Mouse (Mus musculus) spleen, postnatal 14 days (tissue): ENCODE measurements around the gene Dbh.
A peak's percentile ranks its signal among the peaks of the same experiment; 100 is the strongest.

Experiments used
- DNase-seq, 2 experiments: peaks; one replicate each; pipeline ENCODE4 v3.0.0; 2021 to 2022; ENCODE audit warnings: low spot score in 2 of 2

Gene Dbh

DNA sequence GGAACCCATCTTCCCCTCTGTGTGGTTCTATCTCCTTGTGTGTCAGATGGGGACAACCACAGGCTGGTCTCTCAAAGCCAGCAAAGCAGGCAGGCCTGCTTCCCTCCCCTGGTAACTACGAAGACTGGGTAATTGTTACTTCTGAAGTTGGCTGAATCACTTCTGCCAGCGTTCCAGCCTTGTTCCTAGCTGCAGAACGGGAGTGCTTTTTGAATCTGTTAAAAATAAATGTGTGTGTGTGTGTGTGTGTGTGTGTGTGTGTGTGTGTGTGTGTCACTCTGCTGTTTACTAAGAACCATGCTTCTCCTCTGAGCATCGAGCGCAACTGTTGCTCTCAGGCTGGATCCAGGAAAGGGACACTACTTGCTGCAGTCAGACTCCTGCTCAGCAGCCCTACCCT is 1.2 kb upstream of the Dbh start:
- no peak for DNase-seq

DNA sequence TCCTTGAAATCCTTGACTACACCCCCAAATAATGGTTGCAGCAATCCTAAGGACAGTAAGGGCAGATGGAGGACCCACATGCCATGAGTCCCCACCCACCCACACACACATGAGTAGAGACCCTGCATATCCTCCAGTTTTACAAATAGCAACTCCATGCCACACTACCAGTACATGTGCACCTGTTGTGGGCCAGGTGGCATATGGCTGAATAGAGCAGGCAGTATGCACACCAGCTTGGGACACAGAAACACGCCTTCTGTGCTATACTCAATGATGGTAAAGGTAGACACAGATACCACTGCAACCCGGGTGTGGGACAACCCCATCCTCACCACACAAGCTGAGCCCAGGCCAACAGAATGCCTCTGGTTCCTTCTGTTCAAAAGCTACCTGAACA is 1.0 kb downstream of the Dbh start:
- no peak for DNase-seq

GRCm38 (mm10) chr2:27166999-27167398 is 2.0 kb downstream of the Dbh start:
- DNase-seq, result no peak

DNA sequence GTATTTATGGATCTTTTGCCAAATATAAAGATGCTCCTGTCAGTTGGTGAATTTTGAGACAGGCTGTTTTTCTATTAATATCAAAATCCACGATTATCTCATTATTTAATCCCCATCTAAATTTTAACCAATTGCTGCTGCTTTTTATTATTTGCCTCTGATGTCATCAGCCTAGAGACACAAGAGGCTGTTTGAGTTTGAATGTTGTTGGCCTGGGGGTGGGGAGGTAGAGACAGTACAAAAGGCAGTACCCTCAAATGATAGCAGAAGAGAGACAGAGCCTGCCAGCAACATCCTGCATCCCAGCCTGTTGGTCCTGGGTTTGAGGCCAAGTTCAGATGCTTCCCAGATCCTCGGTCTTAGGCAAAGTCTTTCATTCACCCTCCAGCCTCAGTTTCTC is 9.2 kb downstream of the Dbh start:
- no peak for DNase-seq

- no peak for DNase-seq
These were observed 10.7 kb downstream of the Dbh start for GRCm38 (mm10) chr2:27175696-27176267.

DNA sequence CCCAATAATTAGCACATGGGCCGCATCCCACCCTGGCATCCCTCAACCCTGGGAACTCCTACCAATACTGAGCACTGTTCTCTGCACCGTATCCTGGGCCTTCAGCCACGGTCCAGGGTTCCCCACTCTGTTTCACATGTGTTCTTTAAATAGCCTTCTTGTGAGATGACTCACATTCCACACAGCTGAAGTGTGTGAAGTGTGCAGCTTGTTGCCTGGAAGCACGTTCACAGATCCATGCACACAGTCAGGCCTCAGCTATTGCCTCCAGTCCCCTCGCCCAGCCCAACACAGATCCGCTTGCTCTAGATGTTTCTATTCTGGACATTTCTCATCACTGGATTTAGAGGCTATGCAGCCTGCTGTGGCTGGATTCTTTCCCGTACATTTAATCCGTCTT is 14.1 kb downstream of the Dbh start:
- DNase-seq, result no peak

- DNase-seq, result no peak
These were observed 16.9 kb downstream of the Dbh start for GRCm38 (mm10) chr2:27181907-27182306.

DNA sequence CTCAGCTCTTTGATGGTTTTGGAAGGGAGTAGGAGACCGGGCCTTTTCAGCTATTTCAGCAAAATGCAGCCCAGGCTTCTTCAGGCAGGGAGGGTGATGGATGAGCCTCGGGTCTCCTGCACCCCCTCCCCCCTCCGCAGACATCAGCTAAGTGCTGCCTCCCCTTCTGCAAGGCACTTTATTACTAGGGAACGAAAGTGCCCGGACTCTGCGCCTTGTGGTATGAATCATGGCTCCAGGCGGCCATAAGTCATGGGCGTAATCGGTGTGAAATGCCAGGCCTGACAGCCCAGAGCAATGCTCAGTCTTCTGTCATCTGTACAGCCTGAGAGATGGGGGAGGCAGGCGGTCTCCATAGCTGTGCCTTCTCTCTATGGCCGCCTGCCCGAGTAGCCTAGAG is 18.7 kb downstream of the Dbh start:
- no peak for DNase-seq

DNA sequence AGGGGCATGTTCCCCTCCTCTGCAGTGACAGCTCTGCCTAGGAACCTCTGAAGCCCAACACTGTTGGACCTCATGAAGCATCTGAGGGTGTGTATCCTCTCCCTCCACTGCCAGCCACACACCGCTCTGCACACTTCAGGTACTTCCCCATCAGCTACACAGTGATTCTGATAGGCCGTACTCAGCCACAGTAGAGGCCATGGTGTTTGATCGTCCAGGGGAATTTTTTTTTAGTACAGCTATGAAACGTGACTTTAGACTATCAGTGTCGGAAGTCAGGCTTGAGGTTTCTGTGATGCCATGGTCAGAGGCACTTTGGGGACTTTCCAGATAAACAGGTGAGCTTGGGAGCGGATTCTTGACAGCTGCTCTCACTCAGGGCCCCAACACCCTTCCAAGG is 22.5 kb downstream of the Dbh start:
- no peak for DNase-seq

- no peak for DNase-seq
These were observed 25.0 kb downstream of the Dbh start for GRCm38 (mm10) chr2:27189994-27190393.

DNA sequence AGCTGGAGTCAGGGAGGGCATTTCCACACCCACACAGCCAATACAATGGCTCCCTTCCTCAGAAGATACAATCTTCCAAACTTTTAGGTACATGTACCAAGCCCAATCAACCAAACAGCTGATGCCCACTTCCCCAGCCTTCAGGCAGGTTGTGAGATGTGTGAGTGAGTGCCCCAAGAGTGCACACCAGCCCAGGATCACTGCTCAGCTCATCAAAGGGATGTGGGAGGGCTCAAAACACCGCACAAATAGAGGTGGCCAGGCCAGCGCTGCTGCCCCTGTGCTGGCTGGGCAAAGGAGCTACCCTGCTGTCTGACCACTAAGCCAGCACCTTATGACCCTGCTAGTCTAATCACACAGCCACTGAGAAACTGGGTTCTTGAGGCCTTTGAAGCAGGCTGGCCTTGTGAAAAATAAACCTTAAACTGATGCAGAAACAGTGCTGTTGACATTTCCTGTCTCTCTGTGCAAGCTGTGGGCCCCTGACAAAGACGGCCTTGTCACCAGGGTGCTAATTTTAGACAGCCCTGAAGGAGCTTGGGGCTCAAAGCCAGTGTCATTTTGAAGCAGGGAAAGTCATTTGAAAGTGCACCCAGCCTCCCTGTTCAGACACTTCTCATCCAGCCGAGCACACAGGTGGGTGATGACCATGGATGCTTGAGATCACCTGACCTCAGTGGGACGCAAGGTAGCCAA is 33.7 kb downstream of the Dbh start:
- no peak for DNase-seq

DNA sequence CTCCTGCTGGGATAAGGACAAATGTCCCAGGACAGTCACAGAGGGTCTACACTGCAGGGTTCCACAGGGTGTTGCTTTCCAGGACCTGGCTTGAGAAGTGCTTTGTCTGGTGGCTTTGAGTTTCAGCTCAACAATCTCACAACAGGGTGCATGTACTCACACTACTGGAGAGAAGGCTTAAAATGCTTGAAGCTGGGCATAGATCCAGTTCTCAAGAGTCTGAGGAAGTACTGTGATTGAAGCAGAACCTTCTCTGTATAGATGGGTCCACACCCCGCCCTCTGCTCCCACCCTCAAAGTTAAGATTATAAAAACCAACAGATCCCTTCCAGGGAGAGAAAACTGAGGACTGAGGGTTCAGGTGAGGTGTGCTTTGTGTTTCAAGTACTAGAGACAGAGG is 35.6 kb downstream of the Dbh start:
- no peak for DNase-seq

GRCm38 (mm10) chr2:27205666-27206065 is 40.6 kb downstream of the Dbh start:
- no peak for DNase-seq

- DNase-seq, result no peak
These were observed 41.2 kb downstream of the Dbh start for GRCm38 (mm10) chr2:27206128-27206797.

GRCm38 (mm10) chr2:27207126-27207525 is 42.1 kb downstream of the Dbh start:
- DNase-seq, result no peak

- DNase-seq, result no peak
These were observed 44.3 kb downstream of the Dbh start for GRCm38 (mm10) chr2:27209370-27209769.

DNA sequence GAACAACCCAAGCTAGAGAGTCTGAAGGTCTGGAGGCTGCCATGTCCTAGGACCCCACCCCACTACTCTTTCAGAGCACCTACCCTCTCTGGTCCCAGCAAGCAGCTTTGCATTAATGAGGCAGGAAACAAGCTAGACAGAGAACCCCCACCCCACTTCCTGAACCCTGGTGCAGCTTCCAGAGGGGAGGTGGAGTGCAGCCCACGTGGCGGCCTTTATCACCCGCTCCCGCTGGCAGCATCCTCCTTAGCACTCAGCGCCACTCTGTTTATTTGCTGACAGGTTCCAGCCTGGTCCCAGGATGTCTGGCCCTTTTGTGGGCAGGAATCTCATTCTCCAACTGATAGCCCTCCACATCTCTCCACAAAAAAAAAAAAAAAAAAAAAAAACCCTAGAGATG is 44.8 kb downstream of the Dbh start:
- no peak for DNase-seq

- peak; percentile 28 to 49 for DNase-seq
These were observed 45.2 kb downstream of the Dbh start for GRCm38 (mm10) chr2:27210255-27210654.

GRCm38 (mm10) chr2:27210676-27211210 is 45.7 kb downstream of the Dbh start:
- no peak for DNase-seq

- peak in 1 of 2 experiments; percentile 11 for DNase-seq
These were observed 47.2 kb downstream of the Dbh start for GRCm38 (mm10) chr2:27211966-27212893.

GRCm38 (mm10) chr2:27215537-27215936 is 50.5 kb downstream of the Dbh start:
- DNase-seq, result no peak

DNA sequence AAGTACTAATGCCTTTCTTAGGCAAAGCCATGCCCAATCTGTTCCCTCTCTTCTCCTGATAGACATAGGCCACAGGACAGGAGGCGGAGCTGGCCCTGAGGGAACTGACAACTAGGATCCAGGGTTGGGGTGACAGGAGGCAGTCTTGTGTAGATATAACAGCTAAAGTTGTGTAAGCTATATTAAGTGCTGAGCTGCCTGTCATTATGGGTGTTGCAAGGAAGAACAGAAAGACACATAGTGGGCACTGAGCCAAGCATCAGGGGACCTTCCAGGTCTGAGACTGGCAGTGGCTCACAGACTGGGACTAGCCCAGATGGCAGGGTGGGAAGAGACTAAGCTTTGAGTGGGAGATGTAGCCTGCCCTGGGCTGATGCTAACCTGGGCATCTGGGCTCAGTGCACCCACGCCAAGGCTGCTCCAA is 53.1 kb downstream of the Dbh start:
- no peak for DNase-seq
